14 mouse cellular contexts compared by ENCODE assay signal in the genomic region with DNA sequence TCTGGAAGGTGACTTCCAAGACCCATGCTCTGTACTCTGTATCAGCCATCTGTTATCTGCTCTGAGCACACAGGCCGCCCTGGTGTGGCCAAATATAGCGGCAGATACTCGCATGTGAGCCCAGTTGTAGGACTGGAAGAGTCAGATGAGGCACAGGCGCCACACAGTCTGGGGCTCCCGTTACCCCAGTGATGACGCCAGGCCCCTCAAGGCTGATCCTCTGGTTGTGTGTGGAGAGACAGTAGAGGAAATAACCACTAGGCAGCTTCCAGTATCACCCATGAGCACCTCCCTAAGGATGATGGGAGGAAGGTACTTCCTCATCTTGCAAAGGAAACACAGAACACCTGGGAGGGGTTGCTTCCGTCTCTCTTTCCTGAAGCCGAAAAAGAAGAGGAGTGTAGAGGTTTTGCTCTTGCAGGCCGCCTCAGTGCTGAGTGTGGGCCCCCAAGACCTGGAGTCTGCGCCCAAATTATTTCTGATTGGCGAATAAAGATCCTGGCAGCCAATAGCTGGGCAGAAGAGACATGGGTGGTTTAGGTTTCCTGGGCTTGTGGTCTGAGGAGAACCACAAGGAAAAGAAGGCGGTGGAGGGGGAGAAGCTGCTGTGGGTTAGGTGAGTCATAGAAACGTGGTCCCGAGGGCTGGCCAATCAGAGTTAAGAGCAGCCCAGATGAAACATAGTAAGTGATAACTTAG. TPM values are rescaled to one million over a fixed set of nuclear protein-coding genes. Genes with fewer than 3 reads are reported as not detected.
DNase-seq lines count a peak whose midpoint lies in the region; ATAC-seq and TF ChIP-seq lines count a peak whose summit lies in the region.
"Had no signal": no experiment of that assay in that cellular context is flagged by ENCODE, and none has a peak within 500 bp of the region (broad histone marks: within the 10 kb centered on the region; RNA-seq: fewer than 3 reads in every experiment).

No protein-coding gene starts in this region.

- no peaks in the 10 kb centered on the region for H3K27me3 ChIP-seq in heart, embryonic 15.5 days
- H3K27me3 ChIP-seq in CH12.LX (replicated peaks), result peaks cover 38% of the 10 kb centered on the region
- no peaks in the 10 kb centered on the region for H3K27me3 ChIP-seq in forebrain, embryonic 14.5 days (replicated peaks; ENCODE audit: control insufficient read depth, insufficient read depth, low read length)
- no peaks in the 10 kb centered on the region for H3K27me3 ChIP-seq in forebrain, embryonic 11.5 days (ENCODE audit: control insufficient read depth, insufficient read depth, low read length)
- H3K27me3 ChIP-seq: hindbrain, embryonic 15.5 days; neural tube, embryonic 13.5 days had no signal

- TF ChIP-seq POLR2A in CH12.LX (IDR thresholded peaks at IDR 0.05; ENCODE audit: low read depth, low read length), result no peak

- WGBS in heart, embryonic 15.5 days, result 50% methylated on average over 14 of the region's 14 CpGs
- 88% methylated on average over 14 of the region's 14 CpGs for WGBS in forebrain, embryonic 14.5 days
- 85% methylated on average over 14 of the region's 14 CpGs for WGBS in forebrain, embryonic 11.5 days

- intact Hi-C loops in heart, postnatal 25 days (cut with DNase I), result no loop called here

- peaks cover 29% of the 10 kb centered on the region for H3K4me1 ChIP-seq in heart, embryonic 15.5 days (replicated peaks)
- H3K4me1 ChIP-seq in CH12.LX (ENCODE audit: control insufficient read depth in 1 of 2, insufficient read depth in 2 of 2), result peaks cover 6 to 22% of the 10 kb centered on the region in 2 experiments
- H3K4me1 ChIP-seq in forebrain, embryonic 14.5 days (ENCODE audit: control insufficient read depth, insufficient read depth, low read length), result no peaks in the 10 kb centered on the region
- no peaks in the 10 kb centered on the region for H3K4me1 ChIP-seq in forebrain, embryonic 11.5 days (replicated peaks; ENCODE audit: control insufficient read depth, insufficient read depth, low read length)
- H3K4me1 ChIP-seq: hindbrain, embryonic 15.5 days; neural tube, embryonic 13.5 days had no signal

- no peaks in the 10 kb centered on the region for H3K9me3 ChIP-seq in heart, embryonic 15.5 days (replicated peaks)
- peaks cover 2% of the 10 kb centered on the region for H3K9me3 ChIP-seq in CH12.LX (replicated peaks; ENCODE audit: low read length)
- no peaks in the 10 kb centered on the region for H3K9me3 ChIP-seq in forebrain, embryonic 14.5 days (replicated peaks; ENCODE audit: control insufficient read depth, low read length)
- no peaks in the 10 kb centered on the region for H3K9me3 ChIP-seq in forebrain, embryonic 11.5 days (ENCODE audit: control insufficient read depth, low read length)
- H3K9me3 ChIP-seq: hindbrain, embryonic 15.5 days; neural tube, embryonic 13.5 days had no signal

- no peak overlapping the region for H3K9ac ChIP-seq in heart, embryonic 15.5 days
- H3K9ac ChIP-seq in CH12.LX (ENCODE audit: insufficient read depth, low read depth), result no peak overlapping the region
- no peak overlapping the region for H3K9ac ChIP-seq in forebrain, embryonic 14.5 days (ENCODE audit: low read length)
- H3K9ac ChIP-seq in forebrain, embryonic 11.5 days (ENCODE audit: low read length), result no peak overlapping the region
- H3K9ac ChIP-seq: hindbrain, embryonic 15.5 days; neural tube, embryonic 13.5 days had no signal

- no peaks in the 10 kb centered on the region for H3K79me2 ChIP-seq in CH12.LX (replicated peaks; ENCODE audit: control insufficient read depth, extremely low read depth, insufficient read depth, poor library complexity, severe bottlenecking)

- in situ Hi-C loops in CH12.LX (cut with MboI; ENCODE audit: low pct_ligation_motif_present, low pct_unique_long_range_greater_than_20kb, low sequenced_read_pairs), result no loop called here

- TF ChIP-seq EP300 in CH12.LX (IDR thresholded peaks at IDR 0.05; ENCODE audit: low read length), result 0 out of 2 replicates have a peak, but pooled peaks have one; percentile 10

- ATAC-seq in heart, embryonic 15.5 days (replicated peaks; ENCODE audit: insufficient number of reproducible peaks, insufficient read depth, low FRiP score, low read depth), result no peak
- ATAC-seq in forebrain, embryonic 14.5 days, result no peak
- no peak for ATAC-seq in forebrain, embryonic 11.5 days (replicated peaks; ENCODE audit: low FRiP score)

- no peak for TF ChIP-seq RAD21 in CH12.LX (IDR thresholded peaks at IDR 0.05; ENCODE audit: low read depth, low read length)

- no peaks in the 10 kb centered on the region for H3K36me3 ChIP-seq in heart, embryonic 15.5 days
- no peaks in the 10 kb centered on the region for H3K36me3 ChIP-seq in CH12.LX (replicated peaks in 1 of 2; ENCODE audit: control insufficient read depth in 1 of 2, insufficient read depth in 1 of 2, low read length in 1 of 2)
- no peaks in the 10 kb centered on the region for H3K36me3 ChIP-seq in forebrain, embryonic 14.5 days (ENCODE audit: control insufficient read depth, insufficient read depth, low read length)
- H3K36me3 ChIP-seq in forebrain, embryonic 11.5 days (ENCODE audit: control insufficient read depth, insufficient read depth, low read length), result no peaks in the 10 kb centered on the region
- H3K36me3 ChIP-seq: hindbrain, embryonic 15.5 days; neural tube, embryonic 13.5 days had no signal

- dilution Hi-C loops in CH12.LX (cut with MboI; ENCODE audit: extremely low pct_ligation_motif_present, extremely low pct_unique_long_range_greater_than_20kb, low sequenced_read_pairs), result no loop called here

- H3K4me2 ChIP-seq in heart, embryonic 15.5 days, result 0 out of 2 replicates have a peak overlapping the region, but pooled peaks have one; percentile 21
- no peak overlapping the region for H3K4me2 ChIP-seq in CH12.LX (ENCODE audit: insufficient read depth, low read depth, poor library complexity, severe bottlenecking)
- H3K4me2 ChIP-seq in forebrain, embryonic 14.5 days (ENCODE audit: low read length), result no peak overlapping the region
- H3K4me2 ChIP-seq in forebrain, embryonic 11.5 days (ENCODE audit: low read depth, low read length, severe bottlenecking), result no peak overlapping the region
- H3K4me2 ChIP-seq: hindbrain, embryonic 15.5 days; neural tube, embryonic 13.5 days had no signal

- TF ChIP-seq CTCF in CH12.LX (conservative IDR thresholded peaks at IDR 0.05 in 1 of 2, IDR thresholded peaks at IDR 0.05 in 1 of 2; ENCODE audit: low read depth in 2 of 2, low read length in 2 of 2), result no peak

- no peak for DNase-seq in heart, postnatal 25 days (ENCODE audit: low spot score)
- peak; percentile 66 for DNase-seq in CH12.LX (ENCODE audit: extremely low read depth)
- peak; percentile 94 for DNase-seq in induced T-regulatory cell, adult 2 months (ENCODE audit: low read depth)
- DNase-seq in spleen, postnatal 36 days (ENCODE audit: low spot score in 2 of 2), result peak; percentile 58 to 66
- DNase-seq in forebrain, embryonic 14.5 days (ENCODE audit: low spot score), result no peak
- no peak for DNase-seq in frontal cortex, postnatal 36 days (ENCODE audit: low spot score in 2 of 2)
- DNase-seq in forebrain, embryonic 11.5 days (ENCODE audit: low spot score), result no peak
- DNase-seq: cerebellum, adult 11 months had no signal

- H3K4me3 ChIP-seq in heart, embryonic 15.5 days, result no peak overlapping the region
- no peak overlapping the region for H3K4me3 ChIP-seq in CH12.LX (replicated peaks in 1 of 3; ENCODE audit: low read depth in 2 of 3, low read length in 2 of 3, poor library complexity in 1 of 3)
- no peak overlapping the region for H3K4me3 ChIP-seq in forebrain, embryonic 14.5 days (ENCODE audit: low read depth, low read length)
- H3K4me3 ChIP-seq in forebrain, embryonic 11.5 days (ENCODE audit: low read depth, low read length), result no peak overlapping the region
- H3K4me3 ChIP-seq: erythroblast, embryonic 14.5 days; hindbrain, embryonic 15.5 days; neural tube, embryonic 13.5 days had no signal

- peak overlapping the region; percentile 60 for H3K27ac ChIP-seq in heart, embryonic 15.5 days
- H3K27ac ChIP-seq in CH12.LX (ENCODE audit: insufficient read depth, low read depth), result no peak overlapping the region
- no peak overlapping the region for H3K27ac ChIP-seq in forebrain, embryonic 14.5 days (ENCODE audit: low read depth, low read length)
- no peak overlapping the region for H3K27ac ChIP-seq in forebrain, embryonic 11.5 days (ENCODE audit: low read depth, low read length)
- H3K27ac ChIP-seq: hindbrain, embryonic 15.5 days; neural tube, embryonic 13.5 days had no signal

RNA-seq across cellular contexts. Expression of gene Oas3, which starts 2.0 kb away (rescaled TPM):
- 0.34 and 0.76 TPM in 2 replicates for polyA plus RNA-seq in heart, embryonic 15.5 days (2015; fragmentation: Nextera tagmentation; extraction: Ambion mirVana)
- total RNA-seq in heart, postnatal 25 days (2021), result under 1 TPM; 0.10 to 0.17 TPM
- total RNA-seq in CH12.LX (2012; rRNA removed) (0.13 and 0.30 TPM in 2 replicates), CH12.LX (2014; rRNA removed) (not detected in 2 replicates)
- 0.05 TPM in 1 of 2 replicates, not detected in the other for polyA plus RNA-seq in CH12.LX (2012; ENCODE audit: insufficient read length, low read depth)
- polyA plus RNA-seq in forebrain, embryonic 14.5 days (2014; fragmentation: Nextera tagmentation; extraction: Ambion mirVana), result 0.19 and 0.27 TPM in 2 replicates
- polyA plus RNA-seq in forebrain, embryonic 11.5 days (2014; fragmentation: Nextera tagmentation; extraction: Ambion mirVana), result 0.12 and 0.27 TPM in 2 replicates

RNA-seq across cellular contexts. Expression of gene Oas1e, which starts 19.9 kb away (rescaled TPM):
- 0.09 TPM in 1 of 2 replicates, not detected in the other for polyA plus RNA-seq in heart, embryonic 15.5 days (2015; fragmentation: Nextera tagmentation; extraction: Ambion mirVana)
- total RNA-seq in heart, postnatal 25 days (2021), result not detected
- not detected in 2 replicates for total RNA-seq in CH12.LX (2012; rRNA removed)
- not detected in 2 replicates for total RNA-seq in CH12.LX (2014; rRNA removed)
- polyA plus RNA-seq in CH12.LX (2012; ENCODE audit: insufficient read length, low read depth), result not detected in 2 replicates
- 0.13 TPM in 1 of 2 replicates, not detected in the other for polyA plus RNA-seq in forebrain, embryonic 14.5 days (2014; fragmentation: Nextera tagmentation; extraction: Ambion mirVana)
- not detected in 2 replicates for polyA plus RNA-seq in forebrain, embryonic 11.5 days (2014; fragmentation: Nextera tagmentation; extraction: Ambion mirVana)
- polyA plus RNA-seq: erythroblast, embryonic 14.5 days; limb, embryonic 14.5 days; stomach, embryonic 16.5 days had no signal

RNA-seq across cellular contexts. Expression of gene Oas2, which starts 25.8 kb away (rescaled TPM):
- 0.30 and 0.68 TPM in 2 replicates for polyA plus RNA-seq in heart, embryonic 15.5 days (2015; fragmentation: Nextera tagmentation; extraction: Ambion mirVana)
- under 1 TPM; 0.57 to 0.78 TPM for total RNA-seq in heart, postnatal 25 days (2021)
- total RNA-seq in CH12.LX (2012; rRNA removed) (not detected in 2 replicates), CH12.LX (2014; rRNA removed) (not detected in 2 replicates)
- polyA plus RNA-seq in CH12.LX (2012; ENCODE audit: insufficient read length, low read depth), result not detected in 2 replicates
- 0.11 and 0.42 TPM in 2 replicates for polyA plus RNA-seq in forebrain, embryonic 14.5 days (2014; fragmentation: Nextera tagmentation; extraction: Ambion mirVana)
- polyA plus RNA-seq in forebrain, embryonic 11.5 days (2014; fragmentation: Nextera tagmentation; extraction: Ambion mirVana), result 0.15 TPM in 1 of 2 replicates, not detected in the other
- polyA plus RNA-seq: erythroblast, embryonic 14.5 days had no signal

RNA-seq across cellular contexts. Expression of gene Oas1c, which starts 36.9 kb away (rescaled TPM):
- polyA plus RNA-seq in heart, embryonic 15.5 days (2015; fragmentation: Nextera tagmentation; extraction: Ambion mirVana), result 0.73 and 0.84 TPM in 2 replicates
- total RNA-seq in heart, postnatal 25 days (2021), result under 1 TPM; 0.10 to 0.48 TPM
- total RNA-seq in CH12.LX (2012; rRNA removed) (1.6 and 1.7 TPM in 2 replicates), CH12.LX (2014; rRNA removed) (3.6 TPM in 2 replicates)
- polyA plus RNA-seq in CH12.LX (2012; ENCODE audit: insufficient read length, low read depth), result 3.6 and 4.7 TPM in 2 replicates
- polyA plus RNA-seq in forebrain, embryonic 14.5 days (2014; fragmentation: Nextera tagmentation; extraction: Ambion mirVana), result 0.38 and 0.45 TPM in 2 replicates
- polyA plus RNA-seq in forebrain, embryonic 11.5 days (2014; fragmentation: Nextera tagmentation; extraction: Ambion mirVana), result 0.36 TPM in 1 of 2 replicates, not detected in the other
- polyA plus RNA-seq: erythroblast, embryonic 14.5 days had no signal

Comparison
In these comparisons a context has a peak if more than half of its experiments do, and no peak if none do; other contexts are left out.
1. DNase-seq: peak in CH12.LX (single experiment), induced T-regulatory cell, adult 2 months (single experiment) and spleen, postnatal 36 days (2 of 2); none in heart, postnatal 25 days (single experiment), forebrain, embryonic 14.5 days (single experiment), frontal cortex, postnatal 36 days (0 of 2) and forebrain, embryonic 11.5 days (single experiment).